Mouse (Mus musculus): ENCODE results near the gene Psmg3. TPM values are rescaled to one million over a fixed set of nuclear protein-coding genes. Genes with fewer than 3 reads are reported as not detected.

Gene Psmg3
- polyA plus RNA-seq, 1 experiment = 57.7 TPM

GRCm38 (mm10) chr5:139793338-139794089, 33.2 kb downstream of the Psmg3 start:
- Histone ChIP-seq H3K4me2 (ENCODE audit: low read depth) (peak overlapping the region; percentile 100), H3K4me3 (peak overlapping the region; percentile 83), H3K27me3 (ENCODE audit: control insufficient read depth, insufficient read depth, insufficient read length) (no peaks in the 10 kb centered on the region), H3ac (ENCODE audit: control insufficient read depth, insufficient read length) (no peak overlapping the region), H3K36me3 (ENCODE audit: control insufficient read depth, insufficient read depth) (no peaks in the 10 kb centered on the region), H3K79me2 (ENCODE audit: control insufficient read depth, insufficient read depth) (peaks cover 46% of the 10 kb centered on the region)
- no peak for TF ChIP-seq MYOG (IDR thresholded peaks at IDR 0.05; ENCODE audit: control insufficient read depth in 1 of 3, insufficient read depth in 1 of 3, insufficient read length in 2 of 3, low read depth in 2 of 3)
- TF ChIP-seq MYOD1 (IDR thresholded peaks at IDR 0.05; ENCODE audit: control insufficient read depth in 1 of 3, insufficient read length in 2 of 3, low read depth in 2 of 3) = peak in 1 of 3 experiments; percentile 2

GRCm38 (mm10) chr5:139792966-139793337, 33.7 kb downstream of the Psmg3 start:
- TF ChIP-seq POLR2A (IDR thresholded peaks at IDR 0.05; ENCODE audit: insufficient read length, low read depth) (no peak), MAX (IDR thresholded peaks at IDR 0.05; ENCODE audit: low read depth) (no peak), E2F4 (IDR thresholded peaks at IDR 0.05; ENCODE audit: insufficient read depth) (no peak)
- Histone ChIP-seq H3ac (ENCODE audit: control insufficient read depth, insufficient read length) (peak overlapping the region; percentile 70), H3K4me2 (ENCODE audit: low read depth) (peak overlapping the region; percentile 100), H3K79me2 (ENCODE audit: control insufficient read depth, insufficient read depth) (peaks cover 43% of the 10 kb centered on the region), H3K4me3 (peak overlapping the region; percentile 83), H3K36me3 (ENCODE audit: control insufficient read depth, insufficient read depth) (no peaks in the 10 kb centered on the region), H3K27me3 (ENCODE audit: control insufficient read depth, insufficient read depth, insufficient read length) (no peaks in the 10 kb centered on the region)

- H3ac ChIP-seq (ENCODE audit: control insufficient read depth, insufficient read length) = peak overlapping the region; percentile 70
- TF ChIP-seq POLR2AphosphoS2 (IDR thresholded peaks at IDR 0.05; ENCODE audit: insufficient read length, low read depth) (no peak), SRF (IDR thresholded peaks at IDR 0.05; ENCODE audit: control insufficient read depth, insufficient read length, low read depth) (no peak)
Observed at GRCm38 (mm10) chr5:139792159-139792775, 34.4 kb downstream of the Psmg3 start.

GRCm38 (mm10) chr5:139791227-139792158, 35.2 kb downstream of the Psmg3 start, which contains the start of gene Mafk:
Gene Mafk (plus strand): TSS chr5:139791513.
- TF ChIP-seq POLR2AphosphoS2 (IDR thresholded peaks at IDR 0.05; ENCODE audit: insufficient read length, low read depth) = peak; percentile 80
- peak; percentile 0 for TF ChIP-seq TCF3 (IDR thresholded peaks at IDR 0.05; ENCODE audit: insufficient read length, low read depth)
- TF ChIP-seq POLR2A (IDR thresholded peaks at IDR 0.05; ENCODE audit: insufficient read length, low read depth) = peak; percentile 82
- TF ChIP-seq MYOD1 (IDR thresholded peaks at IDR 0.05; ENCODE audit: control insufficient read depth in 1 of 3, insufficient read length in 2 of 3, low read depth in 2 of 3) = peak in 2 of 3 experiments; percentile 19 to 54
- peak; percentile 49 for TF ChIP-seq SRF (IDR thresholded peaks at IDR 0.05; ENCODE audit: control insufficient read depth, insufficient read length, low read depth)
- no peak for TF ChIP-seq MYOG (IDR thresholded peaks at IDR 0.05; ENCODE audit: control insufficient read depth in 1 of 3, insufficient read depth in 1 of 3, insufficient read length in 2 of 3, low read depth in 2 of 3)
- H3K4me2 ChIP-seq (ENCODE audit: low read depth) = peak within 1 kb of the TSS; percentile 100
- peak within 1 kb of the TSS; percentile 83 for H3K4me3 ChIP-seq
- H3K36me3 ChIP-seq (ENCODE audit: control insufficient read depth, insufficient read depth) = no peaks in the 10 kb centered on the region
- H3K27me3 ChIP-seq (ENCODE audit: control insufficient read depth, insufficient read depth, insufficient read length) = no peaks in the 10 kb centered on the region
- peaks cover 32% of the 10 kb centered on the region for H3K79me2 ChIP-seq (ENCODE audit: control insufficient read depth, insufficient read depth)
- H3ac ChIP-seq (ENCODE audit: control insufficient read depth, insufficient read length) = peak within 1 kb of the TSS; percentile 70

More at GRCm38 (mm10) chr5:139792159-139792775, 34.4 kb downstream of the Psmg3 start:
- H3K36me3 ChIP-seq (ENCODE audit: control insufficient read depth, insufficient read depth) = no peaks in the 10 kb centered on the region
- H3K4me3 ChIP-seq = peak overlapping the region; percentile 83
- H3K27me3 ChIP-seq (ENCODE audit: control insufficient read depth, insufficient read depth, insufficient read length) = no peaks in the 10 kb centered on the region
- H3K79me2 ChIP-seq (ENCODE audit: control insufficient read depth, insufficient read depth) = peaks cover 36% of the 10 kb centered on the region
- peak overlapping the region; percentile 100 for H3K4me2 ChIP-seq (ENCODE audit: low read depth)

- Histone ChIP-seq H3K4me3 (no peak overlapping the region), H3K4me2 (ENCODE audit: low read depth) (peak overlapping the region; percentile 27), H3K79me2 (ENCODE audit: control insufficient read depth, insufficient read depth) (peaks cover 26% of the 10 kb centered on the region), H3K27me3 (ENCODE audit: control insufficient read depth, insufficient read depth, insufficient read length) (no peaks in the 10 kb centered on the region), H3K36me3 (ENCODE audit: control insufficient read depth, insufficient read depth) (no peaks in the 10 kb centered on the region), H3ac (ENCODE audit: control insufficient read depth, insufficient read length) (no peak overlapping the region)
- TF ChIP-seq MYOG (IDR thresholded peaks at IDR 0.05; ENCODE audit: control insufficient read depth in 1 of 3, insufficient read depth in 1 of 3, insufficient read length in 2 of 3, low read depth in 2 of 3) (peak in 2 of 3 experiments; percentile 15 to 44), TCF3 (IDR thresholded peaks at IDR 0.05; ENCODE audit: insufficient read length, low read depth) (no peak), POLR2AphosphoS2 (IDR thresholded peaks at IDR 0.05; ENCODE audit: insufficient read length, low read depth) (no peak), MAX (IDR thresholded peaks at IDR 0.05; ENCODE audit: low read depth) (no peak), SRF (IDR thresholded peaks at IDR 0.05; ENCODE audit: control insufficient read depth, insufficient read length, low read depth) (no peak), MYOD1 (IDR thresholded peaks at IDR 0.05; ENCODE audit: control insufficient read depth in 1 of 3, insufficient read length in 2 of 3, low read depth in 2 of 3) (peak; percentile 24 to 52 (median 34)), CEBPB (IDR thresholded peaks at IDR 0.05; ENCODE audit: insufficient read depth, poor library complexity, severe bottlenecking) (no peak), USF1 (IDR thresholded peaks at IDR 0.05; ENCODE audit: low read depth) (no peak), E2F4 (IDR thresholded peaks at IDR 0.05; ENCODE audit: insufficient read depth) (no peak), REST (IDR thresholded peaks at IDR 0.05; ENCODE audit: insufficient read depth, insufficient read length) (no peak), POLR2A (IDR thresholded peaks at IDR 0.05; ENCODE audit: insufficient read length, low read depth) (no peak)
Observed at GRCm38 (mm10) chr5:139789466-139789865, 37.2 kb downstream of the Psmg3 start.
